Mouse (Mus musculus) intestine, embryonic 14.5 days (tissue): Measurements from ENCODE around the gene Scel. TPM values are rescaled to one million over a fixed set of nuclear protein-coding genes. Genes with fewer than 3 reads are reported as not detected.

ENCODE experiments used
- ATAC-seq: fragments of 200-750 bp; cut with Nextera tagmentation; replicated peaks from 2 replicates; pipeline ENCODE4 v1.8.0; 2017; ENCODE audit warnings: low read depth, moderate number of reproducible peaks, moderate TSS enrichment, moderate library complexity; ENCODE audit not compliant: low FRiP score, low TSS enrichment
- DNase-seq: peaks from one replicate; pipeline ENCODE4 v3.0.0-alpha.2; 2018; ENCODE audit warnings: low spot score
- H3K27ac ChIP-seq: fragments of 300-500 bp; sonication (generic); 2 replicates; pipeline ENCODE4 v1.5.1; 2014; ENCODE audit warnings: low read depth, mild to moderate bottlenecking, control low read depth
- H3K27me3 ChIP-seq: fragments of 300-500 bp; sonication (generic); replicated peaks from 2 replicates; pipeline ENCODE4 v1.6.1; 2014; ENCODE audit warnings: low read length, control low read depth; ENCODE audit not compliant: control insufficient read depth, insufficient read depth
- H3K36me3 ChIP-seq: fragments of 300-500 bp; sonication (generic); 2 replicates; pipeline ENCODE4 v1.6.1; 2014; ENCODE audit warnings: low read length, control low read depth; ENCODE audit not compliant: control insufficient read depth, insufficient read depth
- H3K4me1 ChIP-seq: fragments of 300-500 bp; sonication (generic); replicated peaks from 2 replicates; pipeline ENCODE4 v1.6.1; 2014; ENCODE audit warnings: low read length, control low read depth, mixed read lengths; ENCODE audit not compliant: control insufficient read depth, insufficient read depth
- H3K4me2 ChIP-seq: fragments of 300-500 bp; sonication (generic); 2 replicates; pipeline ENCODE4 v1.6.1; 2014; ENCODE audit warnings: low read length
- H3K4me3 ChIP-seq: fragments of 300-500 bp; sonication (generic); 2 replicates; pipeline ENCODE4 v1.5.1; 2014; ENCODE audit warnings: low read depth, low read length, control low read depth, mixed read lengths
- H3K9ac ChIP-seq: fragments of 300-500 bp; sonication (generic); 2 replicates; pipeline ENCODE4 v1.6.1; 2014; ENCODE audit warnings: mild to moderate bottlenecking, low read length
- H3K9me3 ChIP-seq: fragments of 300-500 bp; sonication (generic); 2 replicates; pipeline ENCODE4 v1.6.1; 2016; ENCODE audit warnings: low read length, control low read depth; ENCODE audit not compliant: control insufficient read depth
- WGBS: fragments of 180-500 bp; shearing (Covaris S2); extraction: QIAGEN DNeasy Blood & Tissue Kit; methylation state at CpG from one replicate; pipeline ENCODE4 v1.1.7; 2014; 5-methylcytosine and 5-hydroxymethylcytosine counted together
- microRNA-seq: library from miRNA; unstranded; fragments of <30 nt; microRNA quantifications from one replicate; pipeline ENCODE4, GENCODE M21; 2016
- polyA plus RNA-seq: library from polyadenylated mRNA; unstranded; fragments of >200 nt; fragmentation: Nextera tagmentation; extraction: Ambion mirVana; gene quantifications from 2 replicates; pipeline ENCODE4 v1.2.1, GENCODE M21; 2014

Gene Scel
- polyA plus RNA-seq, 1 experiment from 2014 or later, result 0.84 TPM

DNA sequence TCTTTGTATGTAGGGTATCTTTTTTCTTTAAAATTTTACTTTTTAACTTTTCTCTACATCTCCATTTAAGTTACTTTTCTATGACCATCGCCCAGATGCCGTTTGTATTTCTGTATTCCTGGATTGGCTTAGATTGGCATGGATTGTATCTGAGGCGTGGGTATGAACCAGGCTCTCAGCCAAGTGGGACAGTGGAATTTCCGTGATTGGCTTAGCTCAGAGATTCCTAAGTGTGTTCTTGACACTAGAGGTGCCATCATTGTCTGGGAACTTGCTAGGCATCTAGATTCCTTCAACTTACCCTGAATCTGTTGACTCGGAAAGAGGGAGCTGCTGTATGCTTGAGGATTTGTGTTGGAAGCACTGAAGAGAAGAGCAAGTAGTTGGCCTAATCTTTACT, 142.3 kb downstream of the Scel start:
- H3K9me3 ChIP-seq, result no peaks in the 10 kb centered on the region
- H3K27ac ChIP-seq, result no peak overlapping the region
- 0 out of 2 replicates have a peak, but pooled peaks cover 5% of the 10 kb centered on the region for H3K4me1 ChIP-seq
- no peak overlapping the region for H3K4me2 ChIP-seq
- no peak for DNase-seq
- H3K4me3 ChIP-seq, result no peak overlapping the region
- peaks cover 17% of the 10 kb centered on the region for H3K27me3 ChIP-seq
- 82% methylated on average over 5 of the region's 5 CpGs for WGBS
- H3K36me3 ChIP-seq, result no peaks in the 10 kb centered on the region
- H3K9ac ChIP-seq, result no peak overlapping the region
- ATAC-seq, result no peak

DNA sequence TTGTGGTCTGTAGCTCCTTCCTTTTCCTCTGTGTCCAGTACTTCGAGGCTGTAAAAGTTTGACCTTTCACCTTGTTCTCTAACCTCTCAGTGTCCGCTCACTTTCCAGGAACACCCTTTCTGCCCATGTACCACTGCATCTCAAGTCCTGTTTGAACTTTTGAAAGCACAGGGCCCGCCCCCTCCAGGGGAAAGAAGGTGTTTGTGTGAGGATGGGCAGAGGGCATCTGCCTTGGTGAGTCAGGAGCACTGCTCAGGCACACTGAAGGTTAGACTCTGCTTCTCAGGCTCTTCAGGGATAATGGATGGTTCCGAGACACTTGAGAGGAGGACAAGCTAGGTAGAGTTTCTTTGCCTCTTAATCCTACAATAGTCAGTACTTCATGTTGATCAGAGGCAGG, 144.7 kb downstream of the Scel start:
- no peak for ATAC-seq
- WGBS, result 69% methylated on average over 4 of the region's 4 CpGs
- DNase-seq, result peak; percentile 28

More for the DNA sequence above, 144.7 kb downstream of the Scel start:
- Histone ChIP-seq H3K9me3 (no peaks in the 10 kb centered on the region), H3K4me1 (no peaks in the 10 kb centered on the region), H3K36me3 (no peaks in the 10 kb centered on the region), H3K27ac (no peak overlapping the region), H3K4me3 (no peak overlapping the region), H3K9ac (no peak overlapping the region), H3K27me3 (no peaks in the 10 kb centered on the region), H3K4me2 (no peak overlapping the region)

Small RNA genes within 50 kb of the gene (microRNA-seq; reads per million reads assigned to microRNA genes)
- not detected for gene Gm22877

Other genes with a start within 250 kb of the Scel start
- gene Mycbp2, start 166.5 kb upstream of the Scel start, polyA plus RNA-seq, result 31.2 and 31.5 TPM in 2 replicates
- 3.2 and 4.1 TPM in 2 replicates for gene Slain1, start 136.9 kb downstream of the Scel start, polyA plus RNA-seq